Mouse (Mus musculus) layer of hippocampus, postnatal 10 days (tissue): ENCODE results near the gene Itpr2. TPM values are rescaled to one million over a fixed set of nuclear protein-coding genes. Genes with fewer than 3 reads are reported as not detected.

Source experiments
- DNase-seq, 2 experiments: peaks; one replicate each; pipeline ENCODE4 v3.0.0; 2021; ENCODE audit warnings: low spot score in 2 of 2
- total RNA-seq, 2 experiments: library from RNA; stranded (reverse); gene quantifications; 2 replicates each; pipeline ENCODE4 v1.2.3; 2021

Gene Itpr2
- total RNA-seq, 2 experiments from 2014 or later: 27.2 to 28.7 TPM

DNA sequence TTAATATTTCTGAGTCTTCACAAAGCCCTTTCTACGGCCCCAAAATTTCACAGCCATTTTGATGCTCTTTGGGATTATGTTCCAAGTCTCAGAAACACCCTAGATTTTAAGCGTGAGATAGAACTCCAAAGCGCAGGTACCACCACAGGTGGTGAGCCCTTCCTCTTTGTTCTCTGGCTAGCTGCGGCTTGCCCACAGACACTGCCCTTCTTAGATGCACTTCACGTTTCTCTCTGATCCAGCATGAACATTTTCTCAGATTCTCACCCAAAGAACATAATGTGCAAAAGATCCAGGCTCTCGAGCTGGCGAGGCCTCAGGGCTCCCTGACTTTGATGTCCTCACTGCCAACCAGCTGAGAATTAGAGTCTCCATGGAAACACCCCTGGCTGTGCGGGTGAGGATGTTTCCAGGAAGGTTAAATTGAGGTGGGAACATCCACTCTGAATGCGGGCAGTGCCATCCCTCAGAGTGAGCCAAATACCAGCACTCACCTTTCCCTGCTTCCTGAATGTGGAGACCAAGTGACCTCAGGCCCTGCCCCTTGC, 149.7 kb downstream of the Itpr2 start:
- peak; percentile 18 to 23 for DNase-seq

DNA sequence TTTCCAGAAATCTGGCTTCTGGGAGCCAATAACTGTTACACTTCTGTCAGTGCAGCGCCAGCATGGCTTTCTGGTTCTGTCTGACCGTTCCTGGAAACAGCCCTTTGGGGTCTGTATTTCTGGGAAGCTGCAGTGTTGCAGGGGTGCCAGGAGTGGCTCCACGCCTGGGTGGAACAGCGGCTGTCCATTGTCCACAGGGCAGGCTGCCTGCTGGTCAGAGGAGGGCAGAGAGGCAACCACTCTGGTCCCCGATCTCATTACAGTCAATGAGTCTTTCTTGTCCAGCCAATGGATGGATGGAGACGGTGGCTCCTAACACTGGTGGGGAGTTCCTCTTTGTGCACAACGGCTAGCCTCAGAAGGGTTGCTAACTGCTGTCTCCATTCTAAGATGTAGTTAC, 150.2 kb downstream of the Itpr2 start:
- peak; percentile 31 to 34 for DNase-seq

DNA sequence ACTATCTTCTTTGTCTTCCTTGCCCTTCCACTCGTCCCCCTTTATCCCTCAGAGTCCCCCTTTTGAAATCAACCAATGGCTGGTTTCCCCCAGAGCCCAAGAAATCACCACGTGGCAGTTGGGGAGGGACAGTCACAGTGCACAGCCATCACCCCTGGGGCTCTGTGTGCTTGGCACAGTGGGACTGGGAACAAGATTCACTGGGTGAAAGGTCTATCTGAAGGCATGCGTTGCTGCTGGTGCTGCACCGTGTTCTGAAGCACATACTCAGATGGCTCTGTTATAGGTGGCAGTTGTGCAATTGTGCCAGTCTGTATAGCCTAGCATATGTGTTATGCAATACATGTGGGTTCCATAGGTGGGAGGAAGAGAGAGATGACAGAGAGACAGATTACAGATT, 154.5 kb downstream of the Itpr2 start:
- DNase-seq: no peak

DNA sequence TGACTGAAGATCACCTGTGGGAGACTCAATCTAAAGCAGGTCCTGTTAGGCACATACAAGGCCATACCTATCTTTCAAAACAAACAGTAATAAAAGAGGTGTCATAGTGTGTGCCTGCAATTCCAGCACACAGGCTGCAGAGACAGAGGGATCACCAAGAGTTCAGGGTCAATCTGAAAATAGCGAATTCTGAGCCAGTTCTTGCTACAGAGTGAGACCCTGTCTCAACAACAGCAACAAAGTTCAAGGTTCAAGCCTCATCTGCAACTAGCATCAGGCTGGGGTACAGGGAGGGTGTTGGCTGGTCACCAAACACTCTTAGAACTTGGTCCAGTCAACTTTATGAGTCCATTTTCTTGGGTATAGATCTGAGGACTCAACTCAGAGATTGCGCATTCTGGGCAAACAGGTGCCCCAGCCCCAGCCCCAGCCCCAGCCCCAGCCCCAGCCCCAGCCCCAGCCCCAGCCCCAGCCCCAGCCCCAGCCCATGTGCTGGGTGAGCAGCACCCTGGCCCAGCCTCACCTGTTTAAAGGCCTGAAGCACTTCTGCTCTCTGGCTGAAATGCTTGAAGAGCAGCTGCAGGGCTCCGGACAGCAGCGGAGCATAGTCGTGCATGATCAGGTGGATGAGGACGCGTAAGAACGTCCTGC, 155.4 kb downstream of the Itpr2 start:
- no peak for DNase-seq

DNA sequence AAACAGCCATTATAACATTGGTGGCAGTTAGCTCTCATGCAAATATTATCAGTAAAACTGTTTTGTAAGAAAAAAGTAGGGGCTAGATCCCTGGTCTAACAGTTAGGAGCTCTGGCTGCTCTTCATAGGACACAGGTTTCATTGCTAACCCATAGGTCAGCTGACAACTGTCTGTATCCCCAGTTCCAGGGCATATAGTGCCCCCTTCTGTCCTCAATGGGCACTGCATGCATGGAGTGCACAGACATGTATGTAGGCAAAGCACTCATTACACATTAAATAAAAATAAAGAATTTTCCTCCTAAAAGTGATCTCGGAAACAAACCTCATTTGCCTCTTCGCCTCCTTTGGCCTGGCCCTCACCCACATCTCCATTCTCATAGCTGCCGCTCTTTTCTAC, 157.3 kb downstream of the Itpr2 start:
- DNase-seq: peak; percentile 26 to 31

DNA sequence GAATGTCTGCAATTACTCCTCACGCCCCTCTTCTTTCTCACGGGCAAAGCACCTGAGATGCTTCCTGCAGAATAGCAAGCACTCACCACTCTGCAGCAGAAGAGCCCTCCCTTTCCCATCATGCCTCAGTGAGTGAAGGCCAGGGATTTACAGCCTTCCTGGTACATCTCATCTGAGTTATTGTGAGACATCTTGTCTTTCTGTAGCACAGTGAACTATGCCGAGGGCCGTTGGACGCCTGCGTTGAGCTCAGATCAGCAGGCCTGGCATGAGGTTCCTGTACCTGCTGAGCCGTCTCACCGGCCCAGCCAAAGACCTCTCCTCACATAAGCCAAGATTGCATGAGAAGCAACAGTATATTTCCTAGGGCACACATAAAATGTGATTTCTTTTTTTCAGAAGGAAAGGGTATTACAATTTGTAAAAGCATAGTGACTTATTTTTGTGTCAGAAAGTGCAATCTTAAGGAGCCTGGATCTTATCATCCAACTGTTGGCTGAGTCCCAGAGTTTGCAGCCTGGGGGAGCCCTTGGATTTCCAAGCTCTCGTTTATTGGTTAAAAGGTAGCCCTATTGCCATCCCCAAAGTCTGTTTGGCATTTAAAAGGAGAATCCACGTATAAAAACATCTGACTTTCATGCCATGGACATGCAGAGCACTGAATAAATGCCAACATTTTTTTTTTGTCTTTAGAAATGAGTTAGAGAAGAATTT, 158.2 kb downstream of the Itpr2 start:
- no peak for DNase-seq

DNA sequence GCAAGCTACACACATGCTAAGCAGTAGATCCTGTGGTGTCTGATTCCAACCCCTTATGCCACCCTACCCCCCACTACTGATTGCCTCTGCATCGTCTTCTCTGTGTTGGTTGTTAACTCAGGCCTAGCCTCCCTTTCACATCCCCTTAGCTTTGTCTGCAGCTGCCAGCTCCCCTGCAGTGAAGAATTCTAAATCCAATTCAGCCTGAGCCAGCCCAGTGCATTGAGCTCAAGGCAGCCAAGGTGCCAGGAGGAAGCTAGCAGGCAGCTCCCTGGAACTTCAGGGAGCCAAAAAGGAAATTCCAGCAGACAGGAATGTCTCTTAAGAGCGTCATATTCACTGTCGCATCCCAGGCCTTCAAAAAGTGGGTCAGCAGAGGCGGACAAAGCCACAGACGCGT, 159.0 kb downstream of the Itpr2 start:
- DNase-seq: peak; percentile 23 to 49

DNA sequence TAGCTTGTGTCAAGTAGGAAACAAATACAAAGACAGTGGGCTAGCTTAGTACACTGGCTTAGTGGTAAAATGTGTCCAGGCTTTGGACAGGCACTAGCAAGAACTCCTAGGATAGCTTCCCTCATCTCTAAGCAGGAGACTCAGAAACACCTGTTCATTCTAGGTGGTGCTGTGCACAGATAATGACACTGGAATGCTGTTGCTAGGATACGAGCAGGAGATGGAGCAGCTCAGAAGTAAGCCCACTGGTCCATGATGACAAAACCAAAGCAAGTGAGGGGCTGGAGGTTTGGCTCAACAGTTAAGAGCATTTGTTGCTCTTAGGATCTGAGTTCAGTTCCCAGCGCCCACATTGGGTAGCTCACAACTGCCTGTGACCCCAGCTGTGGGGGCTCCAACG, 160.1 kb downstream of the Itpr2 start:
- DNase-seq: no peak

DNA sequence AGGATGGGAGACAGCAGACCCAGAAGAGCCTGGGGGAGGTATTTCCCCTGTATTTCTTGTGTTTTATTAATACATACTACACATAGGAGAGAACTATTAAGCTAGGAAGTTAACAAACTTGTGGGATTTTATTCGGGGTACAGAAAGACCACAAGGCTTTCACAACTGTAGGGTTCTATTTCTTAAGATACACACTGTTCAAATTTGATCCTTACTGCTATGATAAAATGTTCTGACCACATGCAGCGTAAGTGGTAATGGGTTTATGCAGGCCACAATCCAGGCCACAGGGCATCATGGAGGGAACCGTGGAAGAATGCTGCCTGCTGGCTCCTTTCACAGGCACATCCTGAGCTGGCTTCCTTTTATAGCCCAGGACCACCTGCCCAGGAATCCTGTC, 160.6 kb downstream of the Itpr2 start:
- DNase-seq: no peak

DNA sequence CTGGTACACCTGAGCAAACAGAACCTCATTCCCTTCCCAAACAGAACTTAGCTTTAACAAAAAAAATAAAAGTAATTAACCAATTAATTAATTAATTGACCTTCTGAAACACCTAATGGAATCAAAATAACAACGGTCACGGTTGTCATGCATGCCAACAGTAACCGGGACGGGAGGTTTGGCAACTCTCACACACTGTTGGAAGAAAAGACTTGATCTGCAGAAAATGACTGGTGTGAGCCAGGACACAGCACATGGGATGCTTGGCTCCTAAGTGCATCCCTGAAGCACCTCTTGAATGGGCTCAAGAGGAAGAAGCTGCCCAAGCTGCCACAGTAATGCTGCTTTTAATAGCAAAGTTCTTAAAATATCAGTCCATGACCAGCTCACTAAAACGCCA, 161.1 kb downstream of the Itpr2 start:
- DNase-seq: no peak

DNA sequence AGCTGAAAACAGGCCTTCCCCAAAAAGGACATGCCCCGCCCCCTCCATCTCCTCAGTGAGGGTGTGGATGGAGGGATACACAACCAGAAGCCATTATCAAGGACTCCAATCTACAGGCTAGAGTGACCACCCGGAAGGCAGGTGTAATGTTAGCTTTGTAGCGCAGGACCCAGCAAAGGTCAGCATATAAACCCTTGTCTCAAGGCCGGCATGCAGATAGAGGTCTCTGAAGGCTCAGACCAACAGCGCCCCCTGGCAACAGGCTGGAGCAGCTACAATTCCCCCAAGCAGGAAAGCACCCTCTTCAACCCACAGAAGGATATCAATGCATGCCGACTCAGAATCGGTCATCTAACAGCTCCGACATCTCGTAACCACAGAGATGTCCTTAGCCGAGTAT, 162.2 kb downstream of the Itpr2 start:
- peak; percentile 64 to 66 for DNase-seq

DNA sequence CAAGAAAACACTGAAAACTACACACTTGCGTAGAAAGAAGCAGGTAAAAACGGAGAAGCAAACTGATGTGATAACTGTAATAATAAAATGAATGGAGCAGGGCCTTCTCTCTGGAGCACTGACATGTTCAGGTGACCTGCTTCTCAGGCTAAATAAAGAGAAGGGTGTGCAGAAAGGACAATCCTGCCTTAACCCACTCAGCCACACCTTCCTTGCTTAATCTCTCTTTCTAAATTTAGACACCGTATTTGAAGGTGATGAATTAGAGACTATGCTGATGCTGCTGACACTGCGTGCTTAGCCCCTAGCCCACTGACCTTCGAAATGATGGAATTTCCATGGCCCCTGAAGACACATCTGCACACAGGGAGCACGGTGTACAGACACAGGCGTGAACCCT, 164.8 kb downstream of the Itpr2 start:
- DNase-seq: no peak

DNA sequence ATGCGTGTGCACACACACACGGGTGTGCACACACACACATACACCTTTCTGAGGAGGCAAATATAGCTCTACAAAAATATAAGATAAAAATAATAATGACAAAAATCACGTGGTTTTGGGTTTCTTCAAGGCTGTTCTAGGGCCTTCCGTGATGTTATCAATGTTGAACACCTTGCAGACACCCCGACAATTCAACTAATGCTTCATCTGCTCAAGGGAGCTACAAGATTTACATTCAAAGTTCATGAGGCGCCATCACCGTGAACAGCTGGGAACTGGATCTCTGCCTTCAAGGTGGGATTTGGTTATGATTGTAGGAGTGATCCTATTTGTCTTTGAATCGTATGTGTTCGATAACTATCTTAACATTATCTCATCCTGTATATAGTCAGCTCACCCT, 166.8 kb downstream of the Itpr2 start:
- DNase-seq: no peak

DNA sequence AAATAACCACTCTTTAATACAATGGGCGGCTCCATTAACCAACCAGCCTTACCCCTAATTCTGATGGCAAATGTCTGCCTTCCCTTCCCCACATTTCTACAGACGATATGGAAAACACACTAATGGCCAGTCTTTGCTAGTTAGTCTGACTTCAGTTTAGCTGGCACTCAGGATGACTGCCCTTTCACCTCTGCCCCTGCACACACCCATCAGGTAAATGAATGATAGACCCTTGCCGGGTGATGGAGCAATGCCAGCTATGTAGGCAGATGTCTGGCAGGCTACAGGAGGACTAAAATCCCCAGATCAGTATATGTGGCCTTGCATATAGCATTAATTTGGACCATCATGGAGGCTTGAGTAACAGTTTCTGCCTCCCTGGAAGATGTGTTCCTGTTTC, 168.5 kb downstream of the Itpr2 start:
- no peak for DNase-seq

DNA sequence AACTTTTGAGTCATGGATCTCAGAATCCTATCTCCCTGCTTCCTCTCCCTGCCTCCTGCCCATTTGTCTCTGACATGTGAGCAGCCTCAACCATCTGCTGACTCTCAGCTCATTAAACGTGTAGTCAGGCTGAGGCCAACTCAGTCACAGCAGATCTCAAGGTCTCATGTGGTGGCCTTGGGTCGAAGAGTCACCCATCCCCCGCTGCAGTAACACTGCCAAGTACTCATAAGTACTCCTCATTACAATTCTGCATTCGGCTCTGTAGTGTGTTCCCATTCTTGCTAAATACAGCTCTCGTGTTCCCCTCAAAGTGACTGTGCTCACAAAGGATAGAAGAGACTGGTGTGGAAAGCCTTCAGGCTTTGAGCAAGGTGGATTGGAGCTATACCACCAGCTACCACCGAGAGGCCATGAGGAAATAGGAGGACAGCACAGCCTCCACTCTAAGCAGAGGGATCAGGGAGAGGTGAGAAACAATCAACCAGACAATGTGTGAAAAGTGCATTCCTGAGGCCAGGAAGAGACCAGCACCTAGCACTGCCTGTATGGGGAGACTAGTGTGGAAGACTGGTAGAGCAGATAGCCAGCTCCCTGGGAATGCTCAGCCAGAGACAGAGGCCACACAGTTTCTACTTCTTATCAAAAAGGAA, 170.9 kb downstream of the Itpr2 start:
- peak in 1 of 2 experiments; percentile 28 for DNase-seq

DNA sequence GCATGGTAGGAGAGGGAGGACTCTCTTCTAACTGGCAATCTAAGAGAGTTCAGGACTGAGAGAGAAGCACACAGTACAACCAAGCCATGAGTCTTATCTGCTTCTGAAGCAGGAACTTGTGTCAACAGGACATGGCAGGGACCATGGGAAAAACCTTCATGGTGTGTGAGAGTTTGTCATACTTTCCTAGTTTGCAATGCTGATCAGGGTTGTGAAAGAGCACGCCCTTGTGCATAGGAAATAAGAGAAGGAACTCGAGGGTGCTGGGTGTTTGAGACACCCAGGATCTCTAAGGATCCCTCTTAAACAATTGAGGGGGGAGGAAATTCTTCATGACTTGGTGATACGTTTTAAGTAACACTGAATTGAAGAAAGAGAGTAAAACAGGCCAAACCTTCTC, 172.9 kb downstream of the Itpr2 start:
- no peak for DNase-seq

DNA sequence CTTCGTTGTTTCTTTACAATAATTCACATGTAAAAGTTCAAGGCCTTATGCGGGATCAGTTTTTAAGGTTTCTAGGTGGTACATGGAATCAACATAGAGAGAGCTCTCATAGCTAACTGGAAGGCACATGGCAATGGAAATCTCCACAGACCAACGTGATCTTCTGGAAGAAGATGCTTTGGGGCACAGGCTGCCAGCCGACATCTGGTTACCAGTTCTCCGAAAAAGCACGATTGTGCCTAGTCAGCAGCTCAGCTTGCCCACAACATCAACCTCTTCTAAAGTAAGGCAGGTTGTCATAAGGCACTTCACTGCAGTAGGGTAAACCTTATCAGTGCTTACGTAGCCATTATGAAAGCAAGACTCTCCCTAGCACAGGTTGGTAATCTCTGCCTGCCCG, 175.4 kb downstream of the Itpr2 start:
- no peak for DNase-seq

DNA sequence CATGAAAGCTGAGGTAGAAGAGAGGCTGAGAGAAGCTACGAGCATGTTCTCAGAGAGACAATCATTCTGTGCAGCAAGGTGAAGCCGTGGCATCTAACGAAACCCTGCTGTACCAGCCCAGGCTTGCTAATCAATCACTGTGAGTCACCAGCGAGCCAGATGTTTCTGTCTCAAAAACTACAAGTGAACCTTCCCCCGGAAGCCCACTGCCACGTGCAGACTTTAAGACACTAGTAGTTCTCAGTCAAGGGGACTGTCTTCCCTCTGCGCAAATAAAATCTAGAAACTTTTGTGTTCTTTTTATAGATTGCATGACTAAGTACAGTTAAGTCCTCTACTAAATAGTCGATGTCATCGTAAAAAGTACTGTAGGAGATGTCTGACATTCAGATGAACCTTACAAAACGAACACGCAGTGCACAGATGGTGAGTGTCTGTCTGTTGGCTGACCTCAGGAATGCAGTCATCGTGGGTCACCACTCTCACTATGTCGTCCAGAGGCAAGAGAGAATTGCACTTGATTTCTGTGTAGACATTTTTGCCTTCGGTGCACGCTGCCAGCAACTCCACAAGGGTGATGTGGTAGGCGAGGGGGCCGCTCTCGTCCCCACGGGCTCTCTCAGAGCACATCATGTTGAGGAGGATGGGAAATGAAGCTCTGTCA, 177.3 kb downstream of the Itpr2 start:
- DNase-seq: no peak

DNA sequence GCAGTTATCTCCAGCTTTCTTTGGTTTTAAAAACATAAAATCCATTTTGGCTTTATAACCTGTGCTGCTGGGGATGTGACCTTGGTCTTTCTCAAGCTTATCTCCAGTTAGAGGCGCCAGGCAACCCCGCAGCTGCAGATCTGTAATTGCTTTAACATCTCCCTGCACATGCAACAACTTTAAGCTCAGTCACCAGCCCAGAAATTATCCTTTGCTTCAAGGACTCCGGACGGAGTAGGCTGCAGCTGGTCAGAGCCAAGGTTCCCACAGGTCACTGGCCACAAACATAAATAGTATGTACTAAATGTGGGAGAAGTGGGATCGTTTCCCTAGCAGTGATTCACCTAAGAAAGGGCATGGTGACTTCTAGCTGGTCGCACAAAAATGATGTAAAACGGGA, 179.5 kb downstream of the Itpr2 start:
- DNase-seq: no peak

DNA sequence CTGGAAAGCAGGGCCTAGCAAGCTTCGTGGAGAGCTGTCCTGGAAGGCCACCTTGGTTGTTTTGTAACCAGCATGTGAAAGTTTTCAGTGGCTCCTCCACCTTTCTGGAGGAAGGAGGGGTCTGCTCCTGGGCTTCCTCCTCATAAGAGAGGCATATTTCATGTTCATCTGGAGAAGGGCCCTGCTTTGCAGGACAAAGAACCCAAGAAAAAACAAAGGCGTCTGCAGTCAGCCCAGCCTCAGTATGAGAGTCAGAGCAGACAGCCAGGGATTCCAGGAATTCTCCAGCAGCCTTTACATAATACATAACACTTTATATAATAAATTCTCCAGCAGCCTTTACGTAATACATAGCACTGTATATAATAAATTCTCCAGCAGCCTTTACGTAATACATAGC, 180.1 kb downstream of the Itpr2 start:
- no peak for DNase-seq

DNA sequence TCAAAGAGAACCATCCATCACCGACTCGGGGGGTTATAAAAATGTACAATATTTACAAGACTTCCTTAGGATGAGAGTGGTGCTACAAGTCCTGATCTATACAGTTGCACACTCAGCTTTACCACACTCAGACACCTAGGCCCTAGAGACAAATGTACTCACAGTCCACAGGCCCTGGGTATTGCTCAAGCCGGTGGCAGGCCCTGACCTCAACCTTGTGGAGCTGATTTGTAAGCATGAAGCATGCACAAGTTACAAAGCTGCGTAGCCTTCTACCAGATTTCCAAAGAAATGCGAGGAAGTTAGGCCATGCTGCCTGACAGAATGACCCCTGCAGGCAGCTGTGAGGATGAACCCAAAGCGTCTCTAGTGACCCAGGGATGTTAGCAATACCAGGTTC, 185.6 kb downstream of the Itpr2 start:
- DNase-seq: no peak

DNA sequence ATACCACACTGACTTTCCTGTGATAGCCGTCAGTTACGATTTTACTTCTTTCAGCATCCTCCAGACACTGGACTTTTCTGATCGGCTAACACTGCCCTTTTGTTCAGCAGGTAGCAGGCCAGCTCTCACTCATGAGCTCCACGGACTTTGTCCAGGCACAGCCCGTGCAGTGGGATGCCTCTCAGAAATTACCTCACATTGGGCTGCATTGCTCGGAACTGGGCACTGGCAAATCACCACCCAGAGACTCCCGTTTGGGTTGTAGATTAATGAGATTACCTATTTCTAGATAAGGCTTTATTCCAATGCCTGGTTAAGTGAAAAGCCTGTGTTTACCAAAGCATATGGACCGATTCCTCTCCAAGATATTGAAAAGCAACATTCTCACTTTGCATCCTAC, 186.9 kb downstream of the Itpr2 start:
- DNase-seq: no peak
